Mouse (Mus musculus) adrenal gland, postnatal 10 days (tissue): Measurements from ENCODE around the gene Rnpepl1. TPM values are rescaled to one million over a fixed set of nuclear protein-coding genes. Genes with fewer than 3 reads are reported as not detected.
A peak's percentile ranks its signal among the peaks of the same experiment; 100 is the strongest.

Experiments
- DNase-seq: peaks from one replicate; pipeline ENCODE4 v3.0.0; 2021; ENCODE audit warnings: mixed read lengths
- long read RNA-seq, 2 experiments: library from polyadenylated mRNA; stranded (forward); transcript quantifications; one replicate each; pipeline ENCODE4 v2.0.0; 2021
- total RNA-seq, 2 experiments: library from RNA; stranded (reverse); gene quantifications; 2 replicates each; pipeline ENCODE4 v1.2.3; 2021

The Rnpepl1 gene
- 10 to 100 TPM; 64.6 to 72.0 TPM for total RNA-seq
- long read RNA-seq, experiment 1, transcript Rnpepl1-201 (11 exons, 3,337 nt) = major isoform, 29 of 126 reads
- long read RNA-seq, experiment 1, partial matches to known transcripts = 51 of 126 reads
- long read RNA-seq, experiment 1, other reads (novel, unspliced or antisense) = 46 of 126 reads
- long read RNA-seq, experiment 2, transcript Rnpepl1-201 (11 exons, 3,337 nt) = major isoform, 37 of 85 reads
- long read RNA-seq, experiment 2, partial matches to known transcripts = 29 of 85 reads
- long read RNA-seq, experiment 2, other reads (novel, unspliced or antisense) = 19 of 85 reads

DNA sequence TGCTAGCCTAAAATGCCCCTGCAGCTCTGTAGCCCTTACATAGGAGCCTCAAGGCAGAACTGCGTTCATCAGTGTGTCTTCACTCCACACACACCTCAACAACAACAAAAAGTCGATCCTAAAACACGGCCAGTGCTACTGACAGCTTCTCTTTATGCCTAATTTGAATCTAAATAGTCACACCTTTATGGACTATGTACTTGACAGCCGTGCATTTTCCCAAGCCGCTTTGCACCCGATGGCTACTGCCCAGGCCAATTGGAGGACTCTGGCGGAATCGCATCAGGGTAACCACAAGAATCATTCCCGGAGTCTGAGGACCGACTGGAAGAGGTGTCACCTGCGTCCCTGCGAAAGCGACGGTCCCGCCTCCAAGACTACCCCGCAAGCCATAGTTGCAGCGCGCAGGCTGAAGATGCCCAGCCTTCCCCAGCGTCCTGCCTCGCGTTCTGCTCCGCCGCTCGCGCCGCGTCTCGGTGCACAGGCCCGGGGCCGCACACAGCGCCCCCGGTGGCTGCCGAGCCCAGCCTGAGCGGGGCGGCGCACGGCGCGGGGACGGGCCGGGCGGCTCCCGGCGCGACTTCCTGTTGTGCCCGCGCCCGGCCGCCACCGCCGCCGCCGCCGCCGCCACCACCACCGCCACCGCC lies at the start of gene Rnpepl1:
Rnpepl1 (plus strand) TSS at position 545 of the 647 bp plus-strand sequence.
- DNase-seq = peak; percentile 87

DNA sequence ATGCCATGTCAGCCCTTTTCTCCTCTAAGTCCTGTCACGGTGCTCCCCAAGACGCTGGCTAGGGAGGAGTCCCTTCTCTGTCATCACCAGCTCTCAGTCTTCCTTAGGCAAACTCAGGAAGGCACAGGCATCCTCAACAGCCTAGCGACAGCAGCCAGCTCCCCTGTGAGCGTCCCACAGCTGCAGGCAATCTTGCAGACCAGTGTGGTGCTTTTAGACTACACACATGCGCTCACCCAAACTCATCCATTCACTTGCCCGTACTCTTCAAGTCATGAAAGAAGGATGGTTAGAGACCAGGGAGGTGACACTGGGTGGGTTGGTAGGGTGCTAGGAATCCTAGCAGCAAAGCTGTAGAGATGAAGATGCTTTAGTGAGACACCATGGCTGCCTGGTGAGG lies 49.1 kb upstream of the Rnpepl1 start:
- no peak for DNase-seq

DNA sequence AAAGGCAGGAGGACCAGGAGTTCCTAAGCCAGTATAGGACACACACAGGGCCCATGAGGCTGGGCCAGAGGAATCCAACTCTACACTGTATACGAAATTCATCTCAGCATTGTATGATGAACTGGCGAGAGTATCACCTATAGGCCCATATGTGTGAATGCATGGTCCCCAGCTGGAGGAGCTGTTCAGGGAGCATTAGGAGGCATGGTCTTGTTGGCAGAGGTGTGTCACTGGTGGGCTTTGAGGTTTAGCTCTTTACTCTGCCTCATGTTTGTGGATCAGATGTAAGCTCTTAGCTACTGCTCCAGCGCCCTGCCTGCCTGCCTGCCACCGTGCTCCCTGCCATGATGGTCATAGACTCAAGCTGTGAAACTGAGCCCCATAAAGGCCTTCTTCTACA lies 47.3 kb upstream of the Rnpepl1 start:
- DNase-seq = no peak

DNA sequence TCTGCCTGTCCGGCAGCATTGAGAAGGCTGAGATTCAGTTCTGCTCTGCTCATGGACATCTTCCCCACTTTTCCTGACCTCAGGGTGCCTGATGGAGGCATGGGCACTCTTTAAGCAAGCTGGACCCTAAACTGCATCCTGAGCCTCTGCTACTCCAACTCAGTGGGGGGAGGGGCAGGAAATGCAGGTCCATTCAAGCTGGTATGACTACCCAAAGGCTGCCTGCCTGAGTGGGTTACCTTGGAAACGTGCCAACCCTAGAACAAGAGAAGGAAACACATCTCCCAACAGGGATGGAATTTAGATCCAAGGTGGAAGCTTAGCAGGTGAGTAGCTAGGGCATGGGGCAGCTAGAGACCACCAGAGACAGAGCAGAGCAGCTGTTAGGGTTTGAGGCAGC lies 44.4 kb upstream of the Rnpepl1 start:
- no peak for DNase-seq

DNA sequence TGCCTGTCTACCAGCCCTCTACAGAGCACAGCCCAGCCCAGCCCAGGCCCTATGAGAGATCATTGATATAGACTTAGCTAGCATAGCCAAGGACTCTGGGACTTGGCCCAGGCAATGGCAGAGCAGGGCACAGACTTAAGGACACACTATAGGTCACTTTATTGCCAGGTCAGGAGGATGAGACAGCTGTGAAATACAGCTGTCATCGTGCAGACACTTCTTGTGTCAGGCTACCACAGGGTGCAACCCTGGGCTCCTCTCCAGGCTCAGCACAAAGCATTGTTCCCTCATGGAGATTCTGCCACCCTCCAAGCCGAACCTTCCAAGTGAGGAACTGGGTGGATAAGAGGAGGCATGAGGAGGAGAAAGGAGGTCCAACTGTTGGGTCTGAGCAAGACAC lies 40.6 kb upstream of the Rnpepl1 start:
- no peak for DNase-seq

DNA sequence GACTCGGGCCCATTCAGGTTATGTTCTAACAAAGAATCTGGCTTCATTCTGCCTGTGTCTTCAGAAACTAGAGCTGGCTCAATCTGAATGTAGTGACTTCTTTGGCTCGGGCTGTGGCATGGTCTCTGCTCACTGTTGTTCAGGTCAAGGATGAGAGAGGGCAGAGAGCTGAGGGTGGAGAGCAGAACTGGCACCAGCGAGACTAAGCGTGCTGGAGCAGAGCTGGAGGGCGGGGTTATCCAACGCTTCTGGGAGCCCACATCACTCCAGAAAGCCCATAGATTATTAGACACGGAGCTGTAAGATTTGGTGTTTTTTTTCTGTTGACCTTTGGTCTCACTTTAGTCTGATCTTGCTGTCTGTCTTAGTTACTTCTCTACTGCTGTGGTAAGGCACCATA lies 37.9 kb upstream of the Rnpepl1 start:
- no peak for DNase-seq

DNA sequence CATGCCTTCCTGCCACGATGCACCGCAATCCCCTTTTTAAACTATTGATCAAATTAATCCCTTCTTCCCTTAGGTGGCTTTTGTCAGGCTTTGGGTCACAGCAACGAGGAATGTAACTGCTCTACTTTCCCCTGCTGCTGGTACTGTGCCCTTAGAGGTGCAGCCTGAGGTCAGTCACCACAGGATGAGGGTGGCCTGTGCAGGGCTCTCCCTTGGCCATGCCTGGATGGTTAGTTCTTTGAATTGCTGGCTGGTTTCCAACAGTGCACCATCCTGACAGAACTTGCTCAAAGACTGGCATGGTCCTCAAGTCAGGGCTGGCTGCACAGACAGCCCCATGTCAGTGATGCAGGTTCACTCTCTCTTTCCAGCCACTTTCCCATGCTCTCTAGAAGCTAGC lies 36.6 kb upstream of the Rnpepl1 start:
- DNase-seq = no peak

DNA sequence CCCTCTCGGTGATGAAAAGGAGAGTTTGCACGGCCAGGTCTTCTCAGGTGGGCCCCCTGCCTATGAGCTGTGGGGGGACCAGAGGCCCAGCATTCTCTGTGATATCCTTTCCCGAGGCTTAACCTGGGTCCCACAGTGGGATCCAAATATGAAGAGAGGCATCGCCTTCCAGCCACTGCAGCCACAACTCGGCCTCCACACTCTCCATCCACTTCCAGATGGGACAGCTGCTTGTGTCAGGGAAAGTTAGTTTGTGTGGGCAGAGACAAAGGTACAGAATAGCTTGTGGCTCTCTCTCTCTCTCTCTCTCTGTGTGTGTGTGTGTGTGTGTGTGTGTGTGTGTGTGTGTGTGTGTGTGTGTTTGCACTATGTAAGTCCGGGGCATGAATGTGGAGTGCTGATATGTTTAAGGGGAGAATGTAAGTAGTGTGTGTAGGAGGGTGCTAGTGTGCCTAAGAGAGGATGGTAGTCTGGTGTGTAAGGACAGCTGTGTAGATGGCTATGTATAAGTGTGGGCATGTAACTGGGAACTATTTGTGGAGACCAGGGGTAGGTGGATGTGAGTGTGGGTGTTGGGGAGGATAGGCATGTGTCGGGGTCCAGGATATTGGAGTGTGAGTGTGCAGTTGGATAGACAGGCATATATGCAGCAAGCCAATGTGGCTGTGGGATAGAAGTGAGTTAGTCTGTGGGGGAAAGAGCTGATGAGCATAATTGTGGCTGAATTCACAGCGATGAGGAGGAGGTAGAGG lies 35.0 kb upstream of the Rnpepl1 start:
- DNase-seq = no peak

DNA sequence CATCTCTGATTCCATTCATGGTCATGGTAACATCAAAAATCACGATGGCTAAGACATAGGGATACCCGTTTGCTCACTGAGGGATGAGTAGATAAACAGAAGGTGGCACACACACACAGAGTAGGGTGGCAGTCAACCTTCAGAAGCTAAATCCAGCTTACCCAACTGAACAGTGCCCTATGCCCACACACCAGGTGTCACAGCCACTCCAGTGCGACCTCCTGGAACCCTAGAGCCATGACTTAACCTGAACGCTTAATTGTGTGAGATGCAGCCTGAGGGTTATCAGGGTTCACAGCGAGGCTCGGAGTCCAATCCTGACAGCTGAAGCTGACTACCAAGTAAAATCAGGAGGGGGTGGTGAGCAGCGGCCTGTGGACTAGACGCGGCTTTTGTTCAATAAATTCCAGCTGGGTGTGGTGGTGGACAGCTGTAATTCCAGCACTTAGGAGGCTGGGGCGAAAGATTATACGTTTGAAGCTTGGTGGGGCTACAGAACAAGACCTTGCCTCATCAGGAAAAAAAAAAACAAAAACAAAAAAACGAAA lies 33.1 kb upstream of the Rnpepl1 start:
- no peak for DNase-seq

DNA sequence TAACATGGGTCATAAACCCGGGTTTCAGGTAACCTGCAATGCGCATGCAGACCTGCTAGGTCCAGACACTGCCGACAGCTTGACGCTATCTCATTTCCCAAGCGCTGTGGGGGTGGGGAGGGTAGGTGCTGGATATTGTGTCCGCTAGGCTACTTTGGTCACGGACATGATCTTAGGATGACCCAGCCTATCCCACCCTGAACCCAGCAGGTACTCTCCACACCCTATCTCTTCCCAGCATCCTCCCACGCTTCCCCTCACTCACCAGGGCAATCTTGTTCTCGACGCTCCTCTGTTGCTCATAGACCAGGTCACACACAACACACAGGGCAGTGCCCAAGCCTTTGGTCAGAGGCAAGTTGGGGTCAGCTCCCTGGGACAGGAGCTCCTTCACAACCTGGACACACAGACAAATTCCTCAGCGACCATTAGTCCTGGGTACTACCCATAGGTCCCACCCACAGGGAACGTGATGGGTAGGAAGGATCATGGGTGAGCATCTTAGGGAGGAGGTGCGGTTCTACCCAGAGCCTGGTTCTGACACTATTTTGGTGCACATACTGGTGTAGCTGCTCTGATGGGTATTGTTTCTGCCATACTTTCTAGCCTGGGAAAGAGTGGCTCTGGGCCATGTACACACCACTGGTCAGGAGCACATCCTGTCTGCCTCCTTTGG lies 32.4 kb upstream of the Rnpepl1 start:
- DNase-seq = no peak

DNA sequence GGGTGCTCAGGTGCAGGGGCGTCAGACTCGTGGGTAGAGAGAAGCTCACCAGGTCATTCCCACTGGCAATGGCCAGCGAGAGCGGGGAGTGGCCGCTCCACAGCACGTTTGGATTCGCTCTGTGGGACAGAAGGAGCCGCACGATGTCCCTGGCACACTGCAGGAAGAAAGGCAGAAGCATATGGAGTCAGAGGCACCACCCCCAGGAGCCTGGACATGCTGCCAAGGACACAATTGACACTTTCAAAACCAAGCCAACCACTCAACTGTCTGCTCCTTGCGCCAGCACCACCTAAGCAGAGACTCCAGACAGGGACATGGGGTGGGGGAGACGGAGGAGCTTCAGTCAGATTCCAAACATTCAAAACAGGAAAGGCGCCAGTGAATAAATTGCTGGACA lies 31.3 kb upstream of the Rnpepl1 start:
- no peak for DNase-seq

DNA sequence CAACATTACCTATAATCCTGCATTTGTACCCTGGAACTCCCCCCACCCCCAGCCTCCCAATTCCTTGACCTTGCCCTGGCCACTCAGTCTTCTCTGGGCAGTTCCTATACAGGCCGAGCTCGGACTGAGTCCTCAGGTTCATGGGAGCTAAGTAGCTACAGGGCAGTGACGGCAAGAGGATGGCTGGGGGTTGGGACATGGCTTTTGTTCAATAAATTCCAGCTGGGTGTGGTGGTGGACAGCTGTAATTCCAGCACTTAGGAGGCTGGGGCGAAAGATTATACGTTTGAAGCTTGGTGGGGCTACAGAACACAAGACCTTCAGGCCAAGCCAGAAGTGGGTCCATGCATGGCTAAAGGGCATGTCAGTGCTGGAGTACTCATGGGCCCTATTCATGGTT lies 30.5 kb upstream of the Rnpepl1 start:
- DNase-seq = no peak

DNA sequence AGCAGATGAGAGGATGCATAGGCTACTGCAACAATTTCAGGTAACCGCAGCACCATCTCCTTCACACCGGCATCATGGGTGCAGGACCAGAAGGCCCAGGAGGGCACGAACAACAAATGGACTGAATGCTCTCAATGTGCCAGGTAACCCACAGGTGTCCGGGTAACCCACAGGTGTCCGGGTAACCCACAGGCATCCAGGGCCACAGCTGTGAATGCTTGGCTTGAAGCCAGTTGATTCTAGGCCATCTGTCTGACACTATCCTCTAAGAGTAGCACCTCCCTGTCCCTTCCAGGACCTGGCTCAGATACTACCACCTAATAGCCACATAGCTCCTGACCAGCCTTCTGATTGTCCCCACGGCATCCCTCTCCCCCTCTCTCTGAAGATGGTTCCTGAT lies 28.6 kb upstream of the Rnpepl1 start:
- no peak for DNase-seq

DNA sequence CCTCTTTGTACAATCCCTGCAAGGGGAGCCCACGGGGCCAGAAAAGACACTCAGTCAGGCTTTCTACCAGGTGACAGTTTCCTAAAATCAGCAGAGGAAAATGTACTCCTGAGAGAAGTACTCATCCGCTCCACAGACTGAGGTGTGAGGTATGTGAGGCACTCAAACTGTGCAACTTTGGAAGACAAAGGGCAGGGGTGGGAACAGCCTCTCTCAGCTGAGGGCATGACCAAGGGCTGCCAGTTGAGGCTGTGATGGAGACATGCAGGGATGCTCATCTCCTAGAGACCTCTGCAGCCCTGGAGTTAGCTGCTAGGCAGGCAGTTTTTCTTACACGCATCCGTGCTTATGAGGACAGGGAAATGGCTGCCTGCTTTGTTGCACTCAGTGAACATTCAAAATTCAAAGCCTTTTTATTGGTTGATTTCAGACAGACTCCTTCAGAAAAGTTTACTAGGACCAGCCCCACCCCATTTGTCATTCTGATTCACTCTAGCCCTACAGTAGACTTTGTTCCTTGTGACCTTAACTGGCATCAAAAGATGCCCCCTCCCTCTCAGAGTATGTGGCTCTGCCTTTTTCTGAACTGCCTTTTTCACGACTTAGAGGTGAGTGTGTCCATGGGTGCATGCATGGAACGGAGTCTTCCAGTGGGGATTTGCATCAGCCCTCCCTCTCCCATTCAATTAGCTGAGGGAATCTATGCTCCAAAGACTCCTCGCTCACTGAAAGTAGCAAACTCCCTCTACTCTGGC lies 21.5 kb upstream of the Rnpepl1 start:
- no peak for DNase-seq

DNA sequence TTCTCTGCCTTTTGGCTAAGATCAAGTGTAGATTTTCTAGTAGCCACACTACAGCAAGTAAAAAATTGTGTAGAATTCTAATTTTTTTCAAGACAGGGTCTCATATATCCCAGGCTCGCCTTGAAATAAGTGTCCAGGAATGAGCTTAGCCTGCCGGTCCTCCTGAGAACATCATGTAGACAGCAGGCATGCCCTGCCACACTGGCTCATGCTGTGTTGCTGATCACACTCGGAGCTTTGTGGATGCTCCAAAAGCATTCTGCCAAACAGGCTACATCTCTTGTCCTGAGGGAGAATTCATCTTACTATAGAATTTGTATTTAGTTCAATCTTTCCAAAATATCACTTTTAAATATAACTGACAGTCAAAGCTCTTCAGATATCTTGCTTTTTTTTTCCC lies 17.8 kb upstream of the Rnpepl1 start:
- DNase-seq = no peak

DNA sequence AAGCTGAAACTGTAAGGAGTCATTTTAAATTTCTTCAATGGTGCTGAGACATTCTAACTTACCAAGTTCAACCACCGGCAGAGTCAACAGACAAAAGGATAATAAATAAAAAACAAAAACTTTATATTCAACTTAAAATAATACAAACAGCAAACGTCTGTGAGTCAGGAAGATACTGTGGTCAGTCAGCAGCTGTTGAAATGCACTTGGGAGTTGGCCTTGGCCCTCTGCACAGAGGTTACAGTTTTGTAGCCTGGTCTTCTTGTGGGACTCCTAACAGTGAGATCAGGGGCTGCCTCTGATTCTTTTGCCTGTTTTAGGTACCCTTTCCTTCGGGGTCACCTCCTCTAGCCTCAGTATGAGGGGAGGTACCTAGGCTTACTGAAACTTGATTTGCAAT lies 16.7 kb upstream of the Rnpepl1 start:
- DNase-seq = no peak

DNA sequence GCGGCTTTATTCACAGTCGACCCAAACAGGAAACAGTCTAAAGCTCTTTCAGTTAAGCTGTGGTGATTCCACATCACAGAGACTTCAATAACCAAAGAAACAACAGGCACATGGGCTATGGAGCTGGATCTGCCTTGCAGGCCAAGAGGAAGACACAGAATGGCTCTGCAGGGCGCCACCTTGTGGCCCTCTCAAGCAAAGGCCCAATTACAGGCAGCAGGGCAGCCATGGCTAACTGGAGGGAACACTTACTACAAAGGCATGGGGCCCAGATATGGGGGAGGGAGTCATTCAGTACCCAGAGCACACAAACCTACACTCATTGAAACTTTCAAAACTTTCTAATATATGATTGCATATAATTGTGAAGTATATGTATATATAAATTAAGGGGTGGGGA lies 15.5 kb upstream of the Rnpepl1 start:
- peak; percentile 85 for DNase-seq

DNA sequence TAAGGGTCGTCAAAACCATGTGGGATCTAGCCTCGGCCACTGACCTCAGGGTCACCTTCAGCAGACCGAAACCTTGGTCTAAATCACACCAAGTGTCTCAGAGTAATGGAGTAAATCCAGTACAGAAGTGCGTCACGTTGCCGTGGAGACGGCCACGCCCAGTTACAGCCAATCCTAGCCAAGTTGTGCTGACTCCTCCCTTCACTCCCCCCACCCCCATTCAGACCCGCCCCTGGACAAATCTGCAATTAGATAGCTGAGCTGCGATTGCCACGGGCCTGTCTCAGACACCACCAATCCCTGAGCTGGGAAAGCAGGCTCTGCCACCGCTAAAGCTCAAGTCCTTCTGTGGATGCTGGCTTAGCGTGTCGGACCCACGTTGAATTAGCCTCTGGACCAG lies 7.8 kb upstream of the Rnpepl1 start, which contains the start of gene Ankmy1:
Ankmy1 (minus strand) TSS at position 121 of the 400 bp plus-strand sequence.
- DNase-seq = peak; percentile 80

DNA sequence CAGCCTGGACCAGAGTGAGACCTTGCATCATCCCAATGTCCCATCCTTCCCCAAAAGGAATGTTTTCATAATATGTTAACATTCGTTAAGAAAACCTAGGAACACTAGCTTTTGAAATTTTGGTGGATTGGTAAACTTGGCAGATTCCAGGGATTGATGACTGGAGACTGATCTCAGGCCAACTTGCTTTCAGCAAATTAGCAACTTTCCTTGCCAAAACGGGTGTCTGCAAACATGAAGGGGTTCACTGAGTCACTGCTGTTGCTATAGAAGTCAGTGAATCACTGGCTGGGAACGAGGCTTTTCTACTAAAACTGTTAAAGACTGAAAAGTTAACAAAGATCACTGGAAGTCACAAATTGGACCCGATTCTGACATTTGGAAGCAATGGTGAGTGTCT lies 7.0 kb upstream of the Rnpepl1 start:
- no peak for DNase-seq

DNA sequence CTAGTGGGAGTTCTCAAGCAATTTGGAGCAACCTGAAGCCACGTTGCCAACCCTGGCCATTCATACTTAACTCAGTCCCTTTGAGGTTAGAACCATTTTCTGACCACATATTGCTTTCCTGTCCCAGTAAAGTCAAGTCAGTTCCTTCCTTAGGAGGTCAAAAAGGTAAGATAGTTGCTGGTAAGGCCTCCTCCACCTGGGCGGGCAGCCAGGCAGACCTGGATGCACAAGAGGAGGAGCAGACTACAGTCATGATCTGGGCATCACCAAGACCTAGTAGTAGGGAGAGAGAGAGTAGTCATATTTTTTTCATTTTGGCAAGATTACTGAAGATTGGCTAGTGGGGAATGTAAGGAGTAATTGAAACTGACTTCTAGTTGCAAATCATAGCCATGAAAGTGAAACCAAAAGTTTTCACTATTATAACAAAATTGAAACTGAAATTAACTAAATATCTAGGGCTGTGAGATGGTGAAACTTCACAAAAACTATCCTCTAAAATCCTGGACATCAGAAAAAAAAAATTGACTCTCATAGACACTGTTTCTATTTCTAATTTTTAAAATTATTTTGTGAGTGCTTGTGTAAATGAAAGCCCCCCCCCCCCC lies 4.8 kb upstream of the Rnpepl1 start:
- DNase-seq = no peak
